Mouse (Mus musculus) embryonic facial prominence, embryonic 14.5 days (tissue): ENCODE measurements around the gene Rb1. TPM values are rescaled to one million over a fixed set of nuclear protein-coding genes. Genes with fewer than 3 reads are reported as not detected.

Experiments used
- ATAC-seq: fragments of 200-750 bp; cut with Nextera tagmentation; 2 replicates; pipeline ENCODE4 v1.8.0; 2017; ENCODE audit warnings: low read depth, moderate number of reproducible peaks, moderate TSS enrichment
- DNase-seq: peaks from one replicate; pipeline ENCODE4 v3.0.0-alpha.2; 2015; ENCODE audit warnings: low spot score
- H3K27ac ChIP-seq: fragments of 300-500 bp; sonication (generic); replicated peaks from 2 replicates; pipeline ENCODE4 v1.5.1; 2014; ENCODE audit warnings: low read depth, mild to moderate bottlenecking, low read length, moderate library complexity
- H3K27me3 ChIP-seq: fragments of 300-500 bp; sonication (generic); replicated peaks from 2 replicates; pipeline ENCODE4 v1.6.1; 2014; ENCODE audit warnings: low read length; ENCODE audit not compliant: control insufficient read depth, insufficient read depth
- H3K36me3 ChIP-seq: fragments of 300-500 bp; sonication (generic); 2 replicates; pipeline ENCODE4 v1.6.1; 2014; ENCODE audit warnings: low read length, mixed read lengths; ENCODE audit not compliant: control insufficient read depth, insufficient read depth
- H3K4me1 ChIP-seq: fragments of 300-500 bp; sonication (generic); 2 replicates; pipeline ENCODE4 v1.6.1; 2014; ENCODE audit warnings: antibody characterized with exemption, low read length; ENCODE audit not compliant: control insufficient read depth, insufficient read depth
- H3K4me2 ChIP-seq: fragments of 300-500 bp; sonication (generic); 2 replicates; pipeline ENCODE4 v1.6.1; 2014; ENCODE audit warnings: low read depth, mild to moderate bottlenecking, low read length, moderate library complexity, mixed read lengths
- H3K4me3 ChIP-seq: fragments of 300-500 bp; sonication (generic); 2 replicates; pipeline ENCODE4 v1.5.1; 2014; ENCODE audit warnings: low read depth, mild to moderate bottlenecking, low read length
- H3K9ac ChIP-seq: fragments of 300-500 bp; sonication (generic); 2 replicates; pipeline ENCODE4 v1.6.1; 2014; ENCODE audit warnings: low read depth, mild to moderate bottlenecking, low read length, moderate library complexity, mixed read lengths
- H3K9me3 ChIP-seq: fragments of 300-500 bp; sonication (generic); 2 replicates; pipeline ENCODE4 v1.6.1; 2016; ENCODE audit warnings: low read length; ENCODE audit not compliant: control insufficient read depth
- whole genome bisulfite sequencing: fragments of 180-500 bp; shearing (Covaris S2); extraction: QIAGEN DNeasy Blood & Tissue Kit; methylation state at CpG from one replicate; pipeline ENCODE4 v1.1.7; 2014; 5-methylcytosine and 5-hydroxymethylcytosine counted together
- polyA plus RNA-seq: library from polyadenylated mRNA; unstranded; fragments of >200 nt; fragmentation: Nextera tagmentation; extraction: Ambion mirVana; gene quantifications from 2 replicates; pipeline ENCODE4 v1.2.1, GENCODE M21; 2014

Gene Rb1
- polyA plus RNA-seq, 1 experiment from 2014 or later, result 30.1 TPM

DNA sequence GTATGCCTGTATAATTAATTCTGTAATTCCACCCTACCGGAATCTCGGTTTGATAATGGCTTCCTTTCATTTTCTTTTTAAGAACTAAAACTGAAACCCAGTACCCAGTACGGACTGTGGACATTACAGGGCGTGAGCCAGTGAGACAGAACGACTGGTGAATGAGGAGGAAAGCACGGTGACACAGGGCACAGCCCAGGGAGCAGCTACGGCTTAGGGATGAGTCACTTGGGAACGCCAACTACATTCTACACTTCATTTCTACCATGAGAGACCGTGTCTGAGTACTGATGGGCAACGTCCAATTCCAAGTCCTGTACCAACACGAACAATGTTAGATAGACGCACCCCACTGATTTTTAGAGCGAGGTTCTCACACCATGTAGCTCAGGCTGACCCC is 43.3 kb upstream of the Rb1 start:
- Histone ChIP-seq H3K36me3 (peaks cover 66% of the 10 kb centered on the region), H3K9me3 (no peaks in the 10 kb centered on the region), H3K27ac (no peak overlapping the region), H3K27me3 (no peaks in the 10 kb centered on the region), H3K4me1 (no peaks in the 10 kb centered on the region), H3K9ac (no peak overlapping the region), H3K4me2 (no peak overlapping the region), H3K4me3 (no peak overlapping the region)
- 90% methylated on average over 13 of the region's 13 CpGs for WGBS
- DNase-seq (no peak), ATAC-seq (no peak)

DNA sequence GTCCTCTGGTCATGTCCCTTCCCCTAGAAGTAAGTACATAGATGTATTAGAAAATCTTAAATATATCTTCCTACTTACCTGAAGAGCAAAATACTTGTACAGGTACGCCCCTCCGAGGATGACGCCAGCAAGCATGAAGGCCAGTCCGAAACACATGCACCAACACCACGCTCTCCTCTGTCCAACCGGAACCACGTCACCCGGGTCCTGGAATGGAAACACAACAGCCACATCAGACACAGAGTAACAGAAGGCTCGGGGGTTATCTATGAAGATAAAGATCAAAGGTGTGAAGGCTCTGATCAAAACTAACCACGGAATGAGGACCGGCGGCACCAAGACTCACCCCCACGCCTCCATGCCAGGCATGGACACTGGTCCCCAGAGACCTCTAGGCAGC is 42.6 kb upstream of the Rb1 start:
- Histone ChIP-seq H3K36me3 (peaks cover 71% of the 10 kb centered on the region), H3K9me3 (no peaks in the 10 kb centered on the region), H3K4me2 (no peak overlapping the region), H3K4me3 (no peak overlapping the region), H3K27ac (no peak overlapping the region), H3K27me3 (no peaks in the 10 kb centered on the region), H3K4me1 (no peaks in the 10 kb centered on the region), H3K9ac (no peak overlapping the region)
- DNase-seq (no peak), ATAC-seq (no peak)
- WGBS, result 93% methylated on average over 13 of the region's 13 CpGs

DNA sequence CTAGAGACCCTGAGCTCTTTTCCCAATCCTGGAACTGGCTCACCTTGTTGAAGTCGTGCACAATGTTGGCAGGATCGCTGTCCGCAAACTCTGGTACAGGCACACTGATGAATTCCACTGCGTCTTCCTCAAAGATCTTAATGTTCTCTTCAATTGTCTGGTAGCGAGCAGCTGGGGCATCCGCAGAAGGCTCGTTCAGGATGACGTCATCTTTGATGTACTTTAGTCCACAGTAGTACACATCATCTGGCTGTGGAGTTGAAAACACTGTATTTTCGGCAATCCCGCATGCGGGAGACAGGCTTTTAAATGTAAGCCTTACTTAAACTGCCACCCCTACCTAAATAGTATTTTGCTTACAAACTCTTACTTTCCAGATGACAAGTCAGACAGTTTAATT is 40.7 kb upstream of the Rb1 start:
- Histone ChIP-seq H3K36me3 (peaks cover 90% of the 10 kb centered on the region), H3K9ac (no peak overlapping the region), H3K9me3 (peaks cover 4% of the 10 kb centered on the region; the same call in 1 of the 2 replicates), H3K4me3 (no peak overlapping the region), H3K4me2 (no peak overlapping the region), H3K27ac (no peak overlapping the region), H3K4me1 (no peaks in the 10 kb centered on the region), H3K27me3 (no peaks in the 10 kb centered on the region)
- WGBS, result 81% methylated on average over 11 of the region's 11 CpGs
- DNase-seq, result peak; percentile 29
- no peak for ATAC-seq

- DNase-seq (no peak), ATAC-seq (no peak)
- H3K27me3 ChIP-seq, result no peaks in the 10 kb centered on the region
- peaks cover 4% of the 10 kb centered on the region; the same call in 1 of the 2 replicates for H3K9me3 ChIP-seq
- H3K4me3 ChIP-seq, result no peak overlapping the region
- no peak overlapping the region for H3K4me2 ChIP-seq
- H3K9ac ChIP-seq, result no peak overlapping the region
- WGBS, result 97% methylated on average over 11 of the region's 11 CpGs
- H3K27ac ChIP-seq, result no peak overlapping the region
- H3K4me1 ChIP-seq, result no peaks in the 10 kb centered on the region
- H3K36me3 ChIP-seq, result peaks cover 99% of the 10 kb centered on the region
These were observed 38.2 kb upstream of the Rb1 start for GRCm38 (mm10) chr14:73363782-73364181.

DNA sequence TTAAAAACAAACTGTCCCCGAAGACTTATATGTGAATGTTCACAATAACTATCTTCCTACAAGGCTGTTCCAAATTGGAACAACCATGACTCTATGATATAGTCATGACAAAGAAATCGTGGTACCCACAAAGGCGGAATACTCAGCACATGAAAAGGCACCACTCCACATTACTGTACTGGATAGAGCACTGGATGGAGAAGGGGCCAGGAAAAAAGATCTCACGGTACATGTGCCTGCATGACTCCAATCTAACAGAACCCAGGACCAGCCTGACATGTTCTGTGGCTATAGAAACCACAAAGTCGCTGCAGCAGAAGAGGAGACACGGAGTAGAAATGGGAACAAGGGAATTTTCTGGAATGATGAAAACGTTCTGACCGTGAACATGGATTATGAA is 29.1 kb upstream of the Rb1 start:
- Histone ChIP-seq H3K9me3 (peaks cover 5% of the 10 kb centered on the region; the same call in 1 of the 2 replicates), H3K4me3 (no peak overlapping the region), H3K27me3 (no peaks in the 10 kb centered on the region), H3K36me3 (peaks cover 51% of the 10 kb centered on the region), H3K4me2 (no peak overlapping the region), H3K9ac (no peak overlapping the region), H3K4me1 (no peaks in the 10 kb centered on the region), H3K27ac (no peak overlapping the region)
- ATAC-seq (no peak), DNase-seq (no peak)
- WGBS, result 83% methylated on average over 8 of the region's 8 CpGs

- Histone ChIP-seq H3K27ac (no peak overlapping the region), H3K9ac (no peak overlapping the region), H3K4me3 (no peak overlapping the region), H3K36me3 (peaks cover 17% of the 10 kb centered on the region), H3K9me3 (no peaks in the 10 kb centered on the region), H3K27me3 (no peaks in the 10 kb centered on the region), H3K4me2 (no peak overlapping the region), H3K4me1 (no peaks in the 10 kb centered on the region)
- ATAC-seq (no peak), DNase-seq (no peak)
- WGBS, result 93% methylated on average over 5 of the region's 5 CpGs
These were observed 25.5 kb upstream of the Rb1 start for GRCm38 (mm10) chr14:73351118-73351517.

DNA sequence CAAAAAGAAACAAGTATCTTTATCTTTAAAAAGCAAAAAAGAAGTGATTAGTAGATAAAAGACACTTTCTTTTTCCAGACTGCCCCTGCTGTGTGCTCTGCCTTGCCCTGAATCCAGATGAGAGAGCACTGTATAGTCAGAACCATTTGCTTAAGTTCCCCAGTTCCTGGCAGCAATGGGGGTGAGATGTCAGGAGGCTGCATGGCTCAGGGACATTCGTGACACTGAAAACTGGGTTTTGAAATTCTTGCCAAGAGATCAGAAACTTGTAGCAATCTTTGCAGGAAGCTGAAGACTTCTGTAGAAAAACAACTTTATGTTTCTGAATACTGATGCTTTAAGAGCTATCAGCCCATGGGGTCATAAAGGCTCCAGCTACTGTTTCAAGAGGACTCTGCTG is 24.4 kb upstream of the Rb1 start:
- Histone ChIP-seq H3K27me3 (no peaks in the 10 kb centered on the region), H3K36me3 (peaks cover 10% of the 10 kb centered on the region; the same call in 1 of the 2 replicates), H3K4me2 (no peak overlapping the region), H3K4me3 (no peak overlapping the region), H3K4me1 (no peaks in the 10 kb centered on the region), H3K9me3 (no peaks in the 10 kb centered on the region), H3K27ac (no peak overlapping the region), H3K9ac (no peak overlapping the region)
- WGBS, result 37% methylated on average over 1 of the region's 1 CpGs
- no peak for DNase-seq
- no peak for ATAC-seq

DNA sequence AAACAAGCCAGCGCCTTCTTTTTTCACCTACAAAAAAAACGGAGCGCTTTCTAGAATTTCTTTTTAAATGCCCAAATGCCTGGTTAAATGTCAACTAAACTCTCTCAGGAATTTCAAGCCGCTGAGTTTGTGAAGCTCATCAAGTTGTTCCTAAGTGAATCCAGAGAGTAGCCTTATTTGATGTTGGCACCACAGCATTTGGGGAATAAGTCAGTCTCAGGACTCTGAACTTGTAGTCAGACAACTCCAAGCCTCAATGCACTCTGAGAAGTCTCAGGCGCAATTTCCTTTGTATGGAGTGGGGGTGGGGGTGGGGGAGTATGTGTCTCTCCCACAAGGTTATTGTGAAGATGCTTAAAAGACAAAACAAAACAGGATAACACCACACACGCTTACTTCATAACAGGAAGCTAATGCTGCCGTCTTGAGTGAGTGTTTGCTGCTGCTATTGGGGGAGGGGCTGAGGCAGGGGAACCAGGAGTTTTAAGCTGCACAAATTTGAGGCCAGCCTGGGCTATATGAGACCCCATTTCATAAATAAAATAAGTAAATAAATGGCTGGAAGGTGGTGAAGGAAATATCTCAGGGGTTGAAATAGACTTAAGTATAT is 23.5 kb upstream of the Rb1 start:
- no peaks in the 10 kb centered on the region for H3K4me1 ChIP-seq
- no peaks in the 10 kb centered on the region for H3K9me3 ChIP-seq
- H3K9ac ChIP-seq, result no peak overlapping the region
- no peak overlapping the region for H3K27ac ChIP-seq
- H3K4me3 ChIP-seq, result no peak overlapping the region
- ATAC-seq (no peak), DNase-seq (no peak)
- peaks cover 9% of the 10 kb centered on the region; the same call in 1 of the 2 replicates for H3K36me3 ChIP-seq
- no peaks in the 10 kb centered on the region for H3K27me3 ChIP-seq
- WGBS, result 41% methylated on average over 7 of the region's 7 CpGs
- no peak overlapping the region for H3K4me2 ChIP-seq

DNA sequence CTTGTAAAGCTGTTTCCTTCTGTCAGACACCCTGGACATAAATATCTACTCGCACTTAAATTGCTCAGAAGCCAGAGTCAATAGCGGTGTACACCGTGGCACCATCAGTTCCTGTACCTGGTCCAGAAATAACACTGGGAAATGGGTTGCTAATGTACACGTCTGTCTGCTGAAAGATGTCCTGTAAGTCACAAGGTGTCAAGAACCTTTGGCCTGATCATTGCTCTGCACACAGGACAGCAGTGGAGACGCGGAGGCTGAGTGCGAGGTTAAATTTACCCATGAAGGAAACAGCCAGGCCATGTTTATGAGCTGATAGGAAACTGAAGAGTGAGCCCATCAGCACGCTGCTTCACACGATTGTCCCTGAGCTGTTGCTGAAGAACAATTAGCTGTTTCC is 21.7 kb upstream of the Rb1 start:
- Histone ChIP-seq H3K4me1 (no peaks in the 10 kb centered on the region), H3K9me3 (no peaks in the 10 kb centered on the region), H3K4me3 (no peak overlapping the region), H3K27me3 (no peaks in the 10 kb centered on the region), H3K9ac (no peak overlapping the region), H3K27ac (no peak overlapping the region), H3K36me3 (no peaks in the 10 kb centered on the region), H3K4me2 (no peak overlapping the region)
- no peak for DNase-seq
- ATAC-seq, result no peak
- WGBS, result 78% methylated on average over 9 of the region's 9 CpGs
